Mouse (Mus musculus): Measurements from ENCODE around the gene Olfr1454. TPM values are rescaled to one million over a fixed set of nuclear protein-coding genes. Genes with fewer than 3 reads are reported as not detected.

Olfr1454 gene
- not detected in 2 replicates for polyA plus RNA-seq (2015; fragmentation: Nextera tagmentation; extraction: Ambion mirVana)

DNA sequence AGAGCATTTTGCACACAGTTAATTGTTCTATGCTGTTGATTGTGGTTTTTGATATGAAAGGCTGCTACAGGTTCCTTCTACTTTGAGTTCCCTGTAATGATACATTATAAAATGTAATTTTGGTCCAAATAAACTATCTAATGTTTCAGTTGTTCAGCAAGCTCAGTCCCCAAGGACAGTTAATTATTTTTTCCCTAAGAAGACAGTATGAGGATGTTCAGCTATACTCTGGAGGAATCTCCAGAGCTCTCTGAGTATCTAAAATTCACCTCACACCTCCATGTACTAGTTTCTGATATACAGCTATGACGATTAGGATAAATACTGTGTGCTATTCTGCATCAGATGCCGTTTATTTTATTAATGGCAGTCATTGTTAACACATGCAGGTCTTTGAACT, at the start of gene Olfr1454:
Gene Olfr1454, plus strand, starts transcription at position 301 of the 400 bp plus-strand sequence.
- Histone ChIP-seq H3K4me3 (no peak within 1 kb of the TSS), H3K9me3 (no peaks in the 10 kb centered on the region), H3K4me1 (no peaks in the 10 kb centered on the region), H3K27me3 (no peaks in the 10 kb centered on the region), H3K27ac (no peak within 1 kb of the TSS), H3K4me2 (no peak within 1 kb of the TSS), H3K36me3 (no peaks in the 10 kb centered on the region), H3K9ac (no peak within 1 kb of the TSS)
- ATAC-seq (ENCODE audit: insufficient number of reproducible peaks, low FRiP score, low TSS enrichment, low read depth): no peak
- 70% methylated on average over 2 of the region's 2 CpGs for WGBS

DNA sequence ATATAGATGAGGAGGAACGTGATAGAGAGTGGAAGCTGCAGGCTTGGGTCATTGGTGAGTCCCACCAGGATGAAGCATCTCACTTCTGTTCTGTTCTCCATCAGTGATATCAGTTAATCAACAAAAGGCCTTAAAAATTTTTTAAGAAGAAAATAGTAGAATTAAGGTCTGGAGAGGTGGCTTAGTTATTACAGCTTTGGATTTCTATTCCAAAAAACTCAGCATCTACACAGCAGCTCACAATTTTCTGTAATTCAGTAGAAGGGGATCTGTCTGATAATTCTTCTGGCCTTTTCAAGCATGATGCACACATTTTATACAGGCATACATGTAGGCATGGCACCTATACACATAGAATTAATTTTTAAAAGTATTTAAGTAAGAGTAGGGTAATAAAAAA, 32.2 kb upstream of the Olfr1454 start, which contains the start of gene Olfr1453:
Gene Olfr1453, minus strand, starts transcription at position 101 of the 400 bp plus-strand sequence.
- no peak within 1 kb of the TSS for H3K4me2 ChIP-seq
- H3K36me3 ChIP-seq: no peaks in the 10 kb centered on the region
- H3K4me3 ChIP-seq: no peak within 1 kb of the TSS
- H3K9ac ChIP-seq: no peak within 1 kb of the TSS
- H3K4me1 ChIP-seq: no peaks in the 10 kb centered on the region
- WGBS: 50% methylated on average over 1 of the region's 1 CpGs
- H3K9me3 ChIP-seq: 0 out of 2 replicates have a peak, but pooled peaks cover 2% of the 10 kb centered on the region
- H3K27ac ChIP-seq: no peak within 1 kb of the TSS
- no peaks in the 10 kb centered on the region for H3K27me3 ChIP-seq
- no peak for ATAC-seq (ENCODE audit: insufficient number of reproducible peaks, low FRiP score, low TSS enrichment, low read depth)

DNA sequence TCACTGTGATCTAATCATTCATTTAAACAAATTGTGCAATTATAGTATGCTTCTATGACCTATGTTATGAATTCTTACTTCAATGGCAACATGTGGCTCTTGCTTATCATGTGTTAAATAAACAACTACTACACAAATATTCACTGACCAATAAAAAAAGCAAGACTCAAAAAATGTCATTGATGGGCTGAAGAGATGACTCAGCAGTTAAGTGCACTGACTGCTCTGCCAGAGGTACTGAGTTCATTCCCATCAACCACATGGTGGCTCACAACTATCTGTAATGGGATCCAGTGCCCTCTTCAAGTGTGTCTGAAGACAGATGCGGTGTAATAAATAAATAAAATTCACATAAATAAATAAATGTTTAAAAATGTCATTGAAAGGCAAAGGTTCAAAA, 33.5 kb downstream of the Olfr1454 start:
- no peak for ATAC-seq (ENCODE audit: insufficient number of reproducible peaks, low FRiP score, low TSS enrichment, low read depth)
- 76% methylated on average over 1 of the region's 1 CpGs for WGBS
- H3K9ac ChIP-seq: no peak overlapping the region

GRCm38 (mm10) chr19:13097791-13098190, 37.4 kb downstream of the Olfr1454 start, which contains the start of gene Olfr1457:
Gene Olfr1457 (minus strand): TSS chr19:13097891.
- Histone ChIP-seq H3K27ac (no peak within 1 kb of the TSS), H3K9me3 (no peaks in the 10 kb centered on the region), H3K9ac (no peak within 1 kb of the TSS), H3K36me3 (no peaks in the 10 kb centered on the region), H3K4me1 (no peaks in the 10 kb centered on the region), H3K4me3 (no peak within 1 kb of the TSS), H3K4me2 (no peak within 1 kb of the TSS), H3K27me3 (no peaks in the 10 kb centered on the region)
- WGBS: 73% methylated on average over 2 of the region's 2 CpGs
- ATAC-seq (ENCODE audit: insufficient number of reproducible peaks, low FRiP score, low TSS enrichment, low read depth): no peak

More for the DNA sequence above, 33.5 kb downstream of the Olfr1454 start:
- no peaks in the 10 kb centered on the region for H3K9me3 ChIP-seq
- no peak overlapping the region for H3K4me3 ChIP-seq
- no peaks in the 10 kb centered on the region for H3K4me1 ChIP-seq
- no peaks in the 10 kb centered on the region for H3K36me3 ChIP-seq
- H3K27me3 ChIP-seq: no peaks in the 10 kb centered on the region
- H3K27ac ChIP-seq: no peak overlapping the region
- no peak overlapping the region for H3K4me2 ChIP-seq

DNA sequence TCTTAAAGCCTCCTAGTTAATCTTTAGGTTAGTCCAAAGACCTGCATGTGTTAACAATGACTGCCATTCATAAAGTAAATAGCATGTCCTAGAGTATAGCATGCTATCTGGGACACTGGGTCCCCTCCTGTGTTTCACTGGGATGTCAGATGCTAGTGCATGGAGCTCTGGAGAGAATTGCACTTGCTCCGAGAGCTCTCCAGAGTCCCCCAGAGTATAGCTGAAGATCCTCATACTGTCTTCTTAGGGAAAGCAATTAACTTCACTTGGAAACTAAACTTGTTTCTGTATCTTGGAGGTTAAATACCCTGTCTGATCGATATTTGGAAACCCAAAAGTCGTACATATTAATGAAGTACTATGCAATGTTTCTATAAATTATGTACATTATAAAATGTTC, 46.3 kb downstream of the Olfr1454 start, which contains the start of gene Olfr1458:
Gene Olfr1458, minus strand, starts transcription at position 101 of the 400 bp plus-strand sequence.
- Histone ChIP-seq H3K4me1 (no peaks in the 10 kb centered on the region), H3K9ac (no peak within 1 kb of the TSS), H3K9me3 (no peaks in the 10 kb centered on the region), H3K4me3 (no peak within 1 kb of the TSS), H3K27me3 (no peaks in the 10 kb centered on the region), H3K27ac (no peak within 1 kb of the TSS), H3K36me3 (no peaks in the 10 kb centered on the region), H3K4me2 (no peak within 1 kb of the TSS)
- no peak for ATAC-seq (ENCODE audit: insufficient number of reproducible peaks, low FRiP score, low TSS enrichment, low read depth)
- 87% methylated on average over 3 of the region's 3 CpGs for WGBS

Other genes with a start within 250 kb of the Olfr1454 start
- gene Gm5244, start 213.9 kb upstream of the Olfr1454 start, polyA plus RNA-seq (2015; fragmentation: Nextera tagmentation; extraction: Ambion mirVana): not detected in 2 replicates
- gene Olfr1444, start 203.3 kb upstream of the Olfr1454 start, polyA plus RNA-seq (2015; fragmentation: Nextera tagmentation; extraction: Ambion mirVana): not detected in 2 replicates
- gene Olfr1445, start 176.8 kb upstream of the Olfr1454 start, polyA plus RNA-seq (2015; fragmentation: Nextera tagmentation; extraction: Ambion mirVana): not detected in 2 replicates
- not detected in 2 replicates for gene Olfr1446, start 167.1 kb upstream of the Olfr1454 start, polyA plus RNA-seq (2015; fragmentation: Nextera tagmentation; extraction: Ambion mirVana)
- gene Olfr1447, start 156.9 kb upstream of the Olfr1454 start, polyA plus RNA-seq (2015; fragmentation: Nextera tagmentation; extraction: Ambion mirVana): not detected in 2 replicates
- gene Olfr1448, start 136.2 kb upstream of the Olfr1454 start, polyA plus RNA-seq (2015; fragmentation: Nextera tagmentation; extraction: Ambion mirVana): not detected in 2 replicates
- not detected in 2 replicates for gene Olfr1449, start 129.8 kb upstream of the Olfr1454 start, polyA plus RNA-seq (2015; fragmentation: Nextera tagmentation; extraction: Ambion mirVana)
- gene Olfr1450, start 110.4 kb upstream of the Olfr1454 start, polyA plus RNA-seq (2015; fragmentation: Nextera tagmentation; extraction: Ambion mirVana): not detected in 2 replicates
- gene Olfr1451, start 65.6 kb upstream of the Olfr1454 start, polyA plus RNA-seq (2015; fragmentation: Nextera tagmentation; extraction: Ambion mirVana): not detected in 2 replicates
- gene Olfr1453, start 32.3 kb upstream of the Olfr1454 start, polyA plus RNA-seq (2015; fragmentation: Nextera tagmentation; extraction: Ambion mirVana): not detected in 2 replicates
- gene Olfr1457, start 37.3 kb downstream of the Olfr1454 start, polyA plus RNA-seq (2015; fragmentation: Nextera tagmentation; extraction: Ambion mirVana): not detected in 2 replicates
- not detected in 2 replicates for gene Olfr1458, start 46.2 kb downstream of the Olfr1454 start, polyA plus RNA-seq (2015; fragmentation: Nextera tagmentation; extraction: Ambion mirVana)
- not detected in 2 replicates for gene Olfr1459, start 88.9 kb downstream of the Olfr1454 start, polyA plus RNA-seq (2015; fragmentation: Nextera tagmentation; extraction: Ambion mirVana)
- not detected in 2 replicates for gene Olfr1461, start 102.4 kb downstream of the Olfr1454 start, polyA plus RNA-seq (2015; fragmentation: Nextera tagmentation; extraction: Ambion mirVana)
- not detected in 2 replicates for gene Olfr1462, start 125.1 kb downstream of the Olfr1454 start, polyA plus RNA-seq (2015; fragmentation: Nextera tagmentation; extraction: Ambion mirVana)
- not detected in 2 replicates for gene Olfr1463, start 170.7 kb downstream of the Olfr1454 start, polyA plus RNA-seq (2015; fragmentation: Nextera tagmentation; extraction: Ambion mirVana)

Measured in limb, embryonic 15.5 days (tissue).